Mouse (Mus musculus) ES-Bruce4 (cell line): ENCODE data around the gene Gm10320. TPM values are rescaled to one million over a fixed set of nuclear protein-coding genes. Genes with fewer than 3 reads are reported as not detected.

Experiments used
- H3K27ac ChIP-seq: 2 replicates; pipeline ENCODE4 v1.5.1; 2012; ENCODE audit warnings: low read length, inconsistent platforms; ENCODE audit not compliant: insufficient read depth
- H3K27me3 ChIP-seq: 2 replicates; pipeline ENCODE4 v1.6.1; 2012; ENCODE audit warnings: mild to moderate bottlenecking, low read length, inconsistent platforms; ENCODE audit not compliant: control insufficient read depth, poor library complexity, insufficient read depth, severe bottlenecking
- H3K36me3 ChIP-seq: 2 replicates; pipeline ENCODE4 v1.6.1; 2012; ENCODE audit warnings: inconsistent platforms, mild to moderate bottlenecking, low read length, moderate library complexity; ENCODE audit not compliant: control insufficient read depth, poor library complexity, insufficient read depth, severe bottlenecking
- H3K4me1 ChIP-seq: one replicate; pipeline ENCODE4 v1.8.1; 2011; ENCODE audit warnings: low read length; ENCODE audit not compliant: control insufficient read depth, insufficient read depth
- H3K4me3 ChIP-seq: 2 replicates; pipeline ENCODE4 v1.5.1; 2011; ENCODE audit warnings: low read depth, mild to moderate bottlenecking, low read length
- H3K9ac ChIP-seq: 2 replicates; pipeline ENCODE4 v1.6.1; 2012; ENCODE audit warnings: low read depth, mild to moderate bottlenecking, inconsistent platforms; ENCODE audit not compliant: poor library complexity, severe bottlenecking
- H3K9me3 ChIP-seq: replicated peaks from 2 replicates; pipeline ENCODE4 v1.6.1; 2012; ENCODE audit warnings: mild to moderate bottlenecking, low read length, inconsistent platforms; ENCODE audit not compliant: control insufficient read depth, poor library complexity, insufficient read depth, severe bottlenecking
- CTCF ChIP-seq: IDR thresholded peaks from one replicate; pipeline ENCODE4 v1.8.1; 2011; ENCODE audit warnings: low read depth, low read length
- EP300 ChIP-seq: IDR thresholded peaks from 2 replicates; pipeline ENCODE4 v1.6.1; 2011; ENCODE audit warnings: low read depth, low read length; ENCODE audit not compliant: insufficient read depth
- POLR2A ChIP-seq: IDR thresholded peaks from one replicate; pipeline ENCODE4 v1.8.1; 2011; ENCODE audit warnings: low read length; ENCODE audit not compliant: insufficient read depth
- polyA plus RNA-seq: library from polyadenylated mRNA; stranded (reverse); fragments of >200 nt; gene quantifications from 2 replicates; pipeline ENCODE4 v1.2.4, GENCODE M21; 2011; ENCODE audit warnings: low read depth; ENCODE audit not compliant: missing spikeins, insufficient read depth, insufficient read length

The Gm10320 gene
- 3.4 and 7.8 TPM in 2 replicates for polyA plus RNA-seq

DNA sequence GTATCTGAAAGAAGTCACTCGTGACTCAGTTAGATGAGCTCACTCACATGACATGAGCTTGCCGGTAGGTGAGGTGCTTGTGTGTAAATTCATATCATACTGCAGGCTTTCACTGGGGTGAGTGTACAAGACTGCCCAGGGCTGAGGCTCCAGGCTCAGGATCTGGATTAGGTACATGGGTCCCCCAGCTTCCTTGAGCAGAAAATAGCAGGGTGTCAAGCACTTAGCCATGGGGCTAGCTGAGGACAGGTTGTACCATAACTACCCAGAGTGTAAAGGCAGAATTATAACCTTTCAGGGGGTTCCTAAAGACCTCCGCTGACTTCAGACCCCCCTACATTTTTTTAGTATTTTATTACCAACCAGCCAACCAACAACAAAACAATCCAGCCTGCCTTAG is at the start of gene Gm10320:
Gm10320 (minus strand) TSS at position 93 of the 400 bp plus-strand sequence.
- no peak within 1 kb of the TSS for H3K4me3 ChIP-seq
- H3K4me1 ChIP-seq = no peaks in the 10 kb centered on the region
- H3K27ac ChIP-seq = no peak within 1 kb of the TSS
- TF ChIP-seq EP300 (no peak), CTCF (no peak), POLR2A (no peak)
- H3K9ac ChIP-seq = no peak within 1 kb of the TSS
- no peaks in the 10 kb centered on the region for H3K36me3 ChIP-seq
- H3K27me3 ChIP-seq = no peaks in the 10 kb centered on the region
- H3K9me3 ChIP-seq = no peaks in the 10 kb centered on the region

DNA sequence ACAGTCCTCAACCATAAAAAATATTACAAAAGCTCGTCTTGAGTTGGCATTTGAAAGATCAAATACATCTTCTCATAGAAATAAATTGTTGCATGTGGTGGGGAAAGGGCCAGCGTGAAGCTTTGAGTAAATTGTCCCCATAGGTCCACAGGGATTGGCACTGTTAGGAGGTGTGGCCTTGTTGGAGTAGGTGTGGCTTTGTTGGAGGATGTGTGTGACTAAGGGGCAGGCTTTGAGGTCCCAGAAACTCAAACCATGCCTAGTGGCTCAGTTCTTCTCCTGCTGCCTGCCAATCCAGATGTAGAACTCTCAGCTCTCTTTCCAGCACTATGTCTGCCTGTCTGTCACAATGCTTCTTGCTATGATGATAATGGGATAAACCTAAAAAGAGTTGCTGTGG is 49.8 kb upstream of the Gm10320 start:
- H3K36me3 ChIP-seq = no peaks in the 10 kb centered on the region
- no peak overlapping the region for H3K9ac ChIP-seq
- no peaks in the 10 kb centered on the region for H3K4me1 ChIP-seq
- no peaks in the 10 kb centered on the region for H3K27me3 ChIP-seq
- H3K27ac ChIP-seq = no peak overlapping the region
- H3K9me3 ChIP-seq = no peaks in the 10 kb centered on the region
- no peak for TF ChIP-seq CTCF
- no peak for TF ChIP-seq EP300
- no peak for TF ChIP-seq POLR2A
- no peak overlapping the region for H3K4me3 ChIP-seq

DNA sequence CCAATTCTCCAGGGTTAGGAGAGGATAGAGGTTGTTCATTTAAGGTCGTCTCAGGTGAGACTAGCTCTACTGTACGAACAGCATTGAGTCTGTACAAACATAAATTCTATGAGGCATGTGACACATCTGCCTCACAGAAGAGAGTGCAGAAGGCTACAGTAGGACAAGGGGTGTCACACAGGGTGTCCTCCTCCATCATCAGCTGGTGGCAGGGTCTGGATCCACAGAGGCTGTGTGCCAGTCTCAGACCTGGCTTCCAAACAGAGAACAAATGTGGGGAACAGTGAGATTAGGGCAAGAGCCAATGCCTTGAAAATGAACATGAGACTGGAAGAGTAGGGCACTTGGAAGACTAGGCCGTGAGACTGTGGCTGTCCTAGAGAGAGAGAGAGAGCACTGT is 48.4 kb upstream of the Gm10320 start:
- Histone ChIP-seq H3K4me3 (no peak overlapping the region), H3K9me3 (no peaks in the 10 kb centered on the region), H3K36me3 (no peaks in the 10 kb centered on the region), H3K4me1 (no peaks in the 10 kb centered on the region), H3K27ac (no peak overlapping the region), H3K27me3 (no peaks in the 10 kb centered on the region), H3K9ac (no peak overlapping the region)
- TF ChIP-seq CTCF (no peak), EP300 (no peak), POLR2A (no peak)

DNA sequence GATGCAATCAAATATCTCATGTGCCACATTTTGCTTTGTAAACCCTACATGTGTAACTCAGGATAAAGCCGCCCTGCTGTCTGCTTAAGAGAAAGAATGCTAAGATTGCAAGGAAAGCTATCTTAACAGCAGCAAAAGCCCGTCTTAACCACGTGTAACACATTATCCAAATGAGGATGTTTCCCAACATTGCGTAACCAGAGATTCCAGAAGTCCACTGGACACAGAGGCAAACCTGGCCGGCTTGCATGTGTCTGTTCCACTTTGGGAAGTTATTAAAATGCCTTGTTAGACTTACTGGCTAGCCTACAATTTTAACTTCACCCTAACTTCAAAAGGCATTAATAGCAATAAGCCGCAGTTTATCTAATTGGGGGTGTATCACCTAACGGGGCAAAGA is 47.5 kb upstream of the Gm10320 start:
- H3K9me3 ChIP-seq = no peaks in the 10 kb centered on the region
- TF ChIP-seq POLR2A = no peak
- TF ChIP-seq CTCF = no peak
- no peaks in the 10 kb centered on the region for H3K36me3 ChIP-seq
- H3K4me1 ChIP-seq = no peaks in the 10 kb centered on the region
- H3K9ac ChIP-seq = no peak overlapping the region
- H3K4me3 ChIP-seq = no peak overlapping the region
- H3K27ac ChIP-seq = no peak overlapping the region
- H3K27me3 ChIP-seq = no peaks in the 10 kb centered on the region

DNA sequence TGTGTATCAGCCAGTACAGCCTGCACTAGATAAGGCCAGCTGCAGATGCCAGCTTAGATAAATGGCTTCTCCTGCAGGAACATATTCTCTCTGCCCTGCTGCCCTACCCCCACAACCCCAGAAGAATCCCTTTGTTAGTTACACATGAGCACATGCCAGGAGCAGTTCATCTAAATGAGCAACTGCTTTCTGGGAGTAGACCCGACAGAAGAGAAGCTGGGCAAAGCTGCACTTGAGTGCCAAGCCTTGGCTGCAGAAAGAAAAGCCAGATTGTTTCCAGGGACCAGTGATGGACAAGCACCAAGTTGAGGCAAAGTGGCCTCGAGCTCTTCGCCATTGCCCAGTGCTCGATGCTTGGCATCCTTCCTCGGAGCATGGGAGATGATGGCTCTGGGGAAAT is 46.8 kb upstream of the Gm10320 start:
- no peak overlapping the region for H3K27ac ChIP-seq
- H3K9me3 ChIP-seq = no peaks in the 10 kb centered on the region
- H3K36me3 ChIP-seq = no peaks in the 10 kb centered on the region
- H3K27me3 ChIP-seq = no peaks in the 10 kb centered on the region
- TF ChIP-seq EP300 = no peak
- TF ChIP-seq POLR2A = no peak
- no peak for TF ChIP-seq CTCF
- no peak overlapping the region for H3K9ac ChIP-seq
- H3K4me3 ChIP-seq = no peak overlapping the region
- no peaks in the 10 kb centered on the region for H3K4me1 ChIP-seq

DNA sequence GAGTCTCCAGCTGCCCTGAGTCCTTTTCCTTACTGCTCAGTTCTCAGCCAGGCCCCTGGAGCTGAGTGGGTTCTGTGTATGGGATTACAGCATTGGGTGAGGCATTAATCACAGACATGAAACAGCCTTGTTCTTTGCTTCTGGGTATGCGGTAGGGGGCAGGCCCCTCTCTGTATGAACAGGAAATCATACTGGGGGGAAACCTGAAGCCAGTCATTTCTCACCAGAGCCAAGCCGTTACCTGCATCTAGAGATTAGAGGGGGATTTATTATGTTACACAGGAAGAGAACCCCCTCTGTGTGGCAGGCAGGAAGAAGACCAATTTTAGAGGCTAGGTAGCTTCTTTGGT is 43.1 kb upstream of the Gm10320 start:
- no peaks in the 10 kb centered on the region for H3K4me1 ChIP-seq
- no peaks in the 10 kb centered on the region for H3K36me3 ChIP-seq
- no peak overlapping the region for H3K27ac ChIP-seq
- no peaks in the 10 kb centered on the region for H3K27me3 ChIP-seq
- no peak overlapping the region for H3K9ac ChIP-seq
- TF ChIP-seq POLR2A = no peak
- no peaks in the 10 kb centered on the region for H3K9me3 ChIP-seq
- H3K4me3 ChIP-seq = no peak overlapping the region
